Mouse (Mus musculus) forebrain, embryonic 14.5 days (tissue): Measurements from ENCODE around the gene Scn3b. TPM values are rescaled to one million over a fixed set of nuclear protein-coding genes. Genes with fewer than 3 reads are reported as not detected.

ENCODE experiments used
- ATAC-seq: fragments of 200-750 bp; cut with Nextera tagmentation; 2 replicates; pipeline ENCODE4 v1.8.0; 2017; ENCODE audit warnings: mild to moderate bottlenecking, moderate library complexity
- DNase-seq: peaks from one replicate; pipeline ENCODE4 v3.0.0-alpha.2; 2015; ENCODE audit warnings: low spot score
- H3K27ac ChIP-seq: fragments of 300-500 bp; sonication (generic); 2 replicates; pipeline ENCODE4 v1.5.1; 2014; ENCODE audit warnings: low read depth, mild to moderate bottlenecking, control low read depth, low read length, moderate library complexity
- H3K27me3 ChIP-seq: fragments of 300-500 bp; sonication (generic); replicated peaks from 2 replicates; pipeline ENCODE4 v1.6.1; 2014; ENCODE audit warnings: low read length, control low read depth, mixed read lengths; ENCODE audit not compliant: control insufficient read depth, insufficient read depth
- H3K36me3 ChIP-seq: fragments of 300-500 bp; sonication (generic); 2 replicates; pipeline ENCODE4 v1.6.1; 2014; ENCODE audit warnings: low read length, control low read depth; ENCODE audit not compliant: control insufficient read depth, insufficient read depth
- H3K4me1 ChIP-seq: fragments of 300-500 bp; sonication (generic); 2 replicates; pipeline ENCODE4 v1.6.1; 2014; ENCODE audit warnings: antibody characterized with exemption, low read length, control low read depth; ENCODE audit not compliant: control insufficient read depth, insufficient read depth
- H3K4me2 ChIP-seq: fragments of 300-500 bp; sonication (generic); 2 replicates; pipeline ENCODE4 v1.6.1; 2014; ENCODE audit warnings: mild to moderate bottlenecking, control low read depth, low read length
- H3K4me3 ChIP-seq: fragments of 300-500 bp; sonication (generic); 2 replicates; pipeline ENCODE4 v1.5.1; 2014; ENCODE audit warnings: low read depth, low read length, control low read depth
- H3K9ac ChIP-seq: fragments of 300-500 bp; sonication (generic); 2 replicates; pipeline ENCODE4 v1.6.1; 2014; ENCODE audit warnings: mild to moderate bottlenecking, low read length, control low read depth, moderate library complexity
- H3K9me3 ChIP-seq: fragments of 300-500 bp; sonication (generic); replicated peaks from 2 replicates; pipeline ENCODE4 v1.6.1; 2016; ENCODE audit warnings: low read length, control low read depth, mixed read lengths; ENCODE audit not compliant: control insufficient read depth
- WGBS: fragments of 180-500 bp; shearing (Covaris S2); extraction: QIAGEN DNeasy Blood & Tissue Kit; methylation state at CpG from one replicate; pipeline ENCODE4 v1.1.7; 2014; 5-methylcytosine and 5-hydroxymethylcytosine counted together
- polyA plus RNA-seq: library from polyadenylated mRNA; unstranded; fragments of >200 nt; fragmentation: Nextera tagmentation; extraction: Ambion mirVana; gene quantifications from 2 replicates; pipeline ENCODE4 v1.2.1, GENCODE M21; 2014

Scn3b gene
- polyA plus RNA-seq, 1 experiment from 2014 or later = 88.6 TPM

DNA sequence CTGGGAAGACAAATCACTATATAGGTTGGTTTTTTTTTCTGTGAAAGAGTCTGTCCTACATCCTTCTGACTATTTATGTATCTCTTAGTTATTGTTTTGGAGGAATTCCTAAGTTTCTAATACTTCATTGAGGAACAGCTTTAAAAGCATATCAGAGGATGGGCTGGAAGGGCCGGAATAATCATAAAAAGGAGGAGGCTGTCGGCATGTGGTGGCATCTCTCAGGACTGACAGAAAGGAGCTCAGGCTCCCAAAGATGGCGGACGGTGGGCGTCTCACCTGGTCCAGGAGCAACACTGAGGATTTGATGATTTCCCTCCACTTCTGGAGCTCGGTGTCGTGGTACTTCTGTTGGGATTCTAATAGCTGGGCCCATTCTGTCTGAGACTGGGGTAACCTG lies 30.3 kb downstream of the Scn3b start:
- Histone ChIP-seq H3K4me3 (no peak overlapping the region), H3K4me2 (no peak overlapping the region), H3K9ac (no peak overlapping the region), H3K27me3 (no peaks in the 10 kb centered on the region), H3K9me3 (no peaks in the 10 kb centered on the region), H3K4me1 (no peaks in the 10 kb centered on the region), H3K27ac (no peak overlapping the region), H3K36me3 (peaks cover 73% of the 10 kb centered on the region)
- WGBS = 97% methylated on average over 7 of the region's 7 CpGs
- ATAC-seq (no peak), DNase-seq (no peak)

DNA sequence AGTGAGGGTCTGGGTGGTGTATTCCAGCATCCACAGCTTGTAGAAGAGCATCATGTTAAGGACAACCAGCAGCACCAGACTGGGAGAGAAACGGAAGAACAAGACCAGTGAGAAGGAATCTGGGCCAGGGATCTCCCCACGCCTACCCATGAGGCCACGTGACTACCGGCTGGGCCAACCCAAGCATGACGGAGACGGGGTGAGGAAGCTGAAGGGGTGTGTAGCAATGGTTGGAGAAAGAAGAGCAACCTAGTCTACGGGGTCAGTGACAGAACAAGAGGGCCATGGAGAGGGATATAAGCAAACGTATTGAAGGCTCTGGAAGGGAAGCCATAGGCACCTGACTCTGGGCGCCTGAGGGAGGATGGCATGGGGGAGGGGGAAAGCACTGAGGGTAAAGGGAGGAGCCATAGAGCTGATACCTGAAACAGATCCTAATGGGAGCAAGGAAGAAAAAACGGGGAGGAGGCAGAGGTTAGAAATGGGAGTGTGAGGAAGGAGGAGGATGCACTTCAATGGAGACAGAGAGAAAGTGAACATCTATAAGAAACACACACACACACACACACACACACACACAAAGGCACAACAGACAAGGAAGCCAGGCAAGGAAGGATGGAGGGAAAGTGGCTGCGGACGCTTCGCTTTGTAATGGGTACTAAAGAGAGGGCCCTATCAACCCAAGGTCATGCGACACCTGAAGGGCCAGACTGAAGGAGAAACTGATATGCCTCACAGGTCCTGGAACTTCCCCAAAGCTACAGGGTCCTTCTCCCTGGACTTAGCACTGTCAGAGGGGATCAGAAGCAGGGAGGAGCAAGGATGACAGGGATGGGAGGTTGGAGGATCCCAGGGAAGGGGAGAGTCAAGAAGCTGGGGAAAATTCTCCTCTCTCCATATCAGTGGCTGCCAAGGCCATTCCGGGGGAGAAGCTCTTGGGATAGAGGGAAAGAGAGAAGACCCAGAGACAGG lies 31.3 kb downstream of the Scn3b start:
- Histone ChIP-seq H3K4me2 (no peak overlapping the region), H3K27me3 (no peaks in the 10 kb centered on the region), H3K4me3 (no peak overlapping the region), H3K27ac (no peak overlapping the region), H3K36me3 (peaks cover 78% of the 10 kb centered on the region), H3K4me1 (no peaks in the 10 kb centered on the region), H3K9me3 (no peaks in the 10 kb centered on the region), H3K9ac (no peak overlapping the region)
- ATAC-seq (no peak), DNase-seq (no peak)
- WGBS = 90% methylated on average over 15 of the region's 15 CpGs

DNA sequence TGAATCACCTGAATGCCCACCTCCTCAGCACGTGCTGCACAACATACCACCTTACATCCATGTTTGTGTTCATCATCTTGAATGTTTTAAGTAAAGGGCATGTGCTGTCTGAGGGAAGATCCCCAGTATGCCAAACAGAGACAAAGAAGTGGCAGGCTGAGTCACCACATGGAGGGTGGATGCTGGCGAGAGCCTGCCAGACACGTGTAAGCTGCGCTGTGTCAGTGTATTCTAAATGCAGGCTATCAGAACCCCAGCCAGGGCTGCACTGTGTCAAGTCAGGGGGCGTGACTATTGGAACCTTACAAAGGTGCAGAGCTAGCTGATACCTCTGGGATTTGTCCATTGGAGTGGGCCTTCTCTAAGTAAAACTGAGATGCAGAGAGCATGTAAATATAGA lies 32.5 kb downstream of the Scn3b start:
- Histone ChIP-seq H3K4me3 (no peak overlapping the region), H3K9me3 (no peaks in the 10 kb centered on the region), H3K4me2 (no peak overlapping the region), H3K36me3 (peaks cover 82% of the 10 kb centered on the region), H3K27me3 (no peaks in the 10 kb centered on the region), H3K9ac (no peak overlapping the region), H3K4me1 (no peaks in the 10 kb centered on the region), H3K27ac (no peak overlapping the region)
- no peak for DNase-seq
- no peak for ATAC-seq
- 85% methylated on average over 5 of the region's 5 CpGs for WGBS

DNA sequence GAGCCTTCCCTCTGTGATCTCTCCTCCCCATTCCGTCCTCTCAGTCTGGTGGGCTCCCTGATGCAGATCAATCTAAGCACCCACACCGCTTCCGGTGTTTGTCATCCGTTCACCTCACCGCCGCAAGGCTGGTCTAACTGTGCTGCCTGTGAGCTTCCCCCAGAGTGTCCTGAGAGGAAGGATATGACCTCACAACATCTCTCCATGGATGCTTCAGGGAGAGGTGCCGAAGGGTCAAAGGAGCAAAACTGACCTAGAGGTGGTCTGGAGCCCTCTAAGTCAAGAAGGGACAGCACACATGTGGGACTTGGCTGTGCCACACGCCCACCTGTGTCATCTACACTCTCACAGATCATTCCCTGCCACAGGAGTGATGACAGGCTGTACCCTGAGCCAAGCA lies 33.4 kb downstream of the Scn3b start:
- ATAC-seq (no peak), DNase-seq (no peak)
- Histone ChIP-seq H3K27ac (no peak overlapping the region), H3K36me3 (peaks cover 90% of the 10 kb centered on the region), H3K4me2 (no peak overlapping the region), H3K4me1 (no peaks in the 10 kb centered on the region), H3K9ac (no peak overlapping the region), H3K27me3 (no peaks in the 10 kb centered on the region), H3K4me3 (no peak overlapping the region), H3K9me3 (no peaks in the 10 kb centered on the region)
- 92% methylated on average over 8 of the region's 8 CpGs for WGBS

DNA sequence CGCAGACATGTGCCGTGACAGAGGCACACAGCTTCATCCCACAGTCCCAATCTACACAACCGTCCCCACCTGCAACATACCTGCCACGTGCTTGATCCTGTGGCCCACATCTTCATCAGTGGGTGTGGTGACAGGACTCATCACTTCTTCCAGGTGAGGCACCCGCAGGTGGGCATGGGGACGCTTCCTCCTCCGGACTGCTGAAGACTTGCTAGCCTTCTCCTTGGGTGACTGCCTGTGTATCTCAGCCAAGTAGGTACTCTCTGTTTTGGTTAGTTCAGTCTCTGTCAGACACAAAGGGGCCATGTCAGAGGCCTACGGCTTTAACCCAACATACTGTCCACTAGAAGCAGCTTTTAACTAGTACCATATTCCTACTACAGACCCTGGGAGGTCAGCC lies 35.2 kb downstream of the Scn3b start:
- peaks cover 87% of the 10 kb centered on the region for H3K36me3 ChIP-seq

DNA sequence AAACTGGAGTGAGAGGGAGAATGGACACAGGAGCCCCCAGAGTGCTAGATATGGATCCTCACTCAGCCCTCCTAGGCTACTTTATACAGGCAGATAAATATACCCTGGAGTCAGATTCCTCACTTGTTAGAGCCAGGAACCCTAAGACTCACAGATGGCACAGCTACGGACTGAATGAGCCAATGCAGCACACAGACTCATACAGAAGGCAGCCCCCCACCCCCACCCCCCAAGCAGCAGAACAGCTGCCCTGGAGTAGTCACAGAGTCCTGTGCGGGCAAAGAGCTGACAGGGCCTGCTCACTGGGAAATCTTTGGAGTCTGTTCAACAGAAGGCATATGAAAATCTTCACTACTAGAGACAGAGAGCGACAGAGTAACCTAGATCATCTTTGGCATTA lies 38.3 kb downstream of the Scn3b start:
- ATAC-seq = no peak
- no peak overlapping the region for H3K27ac ChIP-seq
- H3K36me3 ChIP-seq = peaks cover 82% of the 10 kb centered on the region
- no peaks in the 10 kb centered on the region for H3K4me1 ChIP-seq
- DNase-seq = peak; percentile 34
- H3K27me3 ChIP-seq = no peaks in the 10 kb centered on the region
- H3K9ac ChIP-seq = no peak overlapping the region
- H3K9me3 ChIP-seq = no peaks in the 10 kb centered on the region
- H3K4me3 ChIP-seq = no peak overlapping the region
- no peak overlapping the region for H3K4me2 ChIP-seq
- WGBS = 69% methylated on average over 3 of the region's 3 CpGs

More for the DNA sequence above, 35.2 kb downstream of the Scn3b start:
- Histone ChIP-seq H3K4me2 (no peak overlapping the region), H3K9me3 (no peaks in the 10 kb centered on the region), H3K9ac (no peak overlapping the region), H3K27me3 (no peaks in the 10 kb centered on the region), H3K4me3 (no peak overlapping the region), H3K27ac (no peak overlapping the region), H3K4me1 (no peaks in the 10 kb centered on the region)
- ATAC-seq (no peak), DNase-seq (no peak)
- WGBS = 97% methylated on average over 8 of the region's 8 CpGs

DNA sequence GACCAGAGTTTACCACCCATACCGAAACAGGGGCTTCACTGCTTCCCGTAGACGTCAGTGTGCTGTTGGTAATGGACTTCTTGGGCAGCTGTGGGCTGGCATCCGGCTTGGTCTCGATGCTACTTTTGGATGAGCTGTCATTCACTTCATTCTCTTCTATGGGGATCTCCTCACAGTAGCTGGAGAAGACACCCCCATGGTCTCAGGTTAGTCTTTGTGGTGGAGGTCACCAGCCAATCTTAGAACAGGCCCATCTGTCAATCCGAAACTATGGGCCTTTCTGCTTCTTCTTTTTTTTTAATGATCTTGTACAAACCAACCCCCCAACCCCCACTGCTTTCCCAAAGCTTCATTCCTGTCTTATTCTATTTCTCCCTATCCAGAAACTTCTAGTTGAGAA lies 40.9 kb downstream of the Scn3b start:
- Histone ChIP-seq H3K36me3 (peaks cover 75% of the 10 kb centered on the region), H3K27me3 (no peaks in the 10 kb centered on the region), H3K4me1 (no peaks in the 10 kb centered on the region), H3K9me3 (no peaks in the 10 kb centered on the region), H3K4me3 (no peak overlapping the region), H3K4me2 (no peak overlapping the region), H3K9ac (no peak overlapping the region), H3K27ac (no peak overlapping the region)
- DNase-seq (no peak), ATAC-seq (no peak)
- 99% methylated on average over 6 of the region's 6 CpGs for WGBS

DNA sequence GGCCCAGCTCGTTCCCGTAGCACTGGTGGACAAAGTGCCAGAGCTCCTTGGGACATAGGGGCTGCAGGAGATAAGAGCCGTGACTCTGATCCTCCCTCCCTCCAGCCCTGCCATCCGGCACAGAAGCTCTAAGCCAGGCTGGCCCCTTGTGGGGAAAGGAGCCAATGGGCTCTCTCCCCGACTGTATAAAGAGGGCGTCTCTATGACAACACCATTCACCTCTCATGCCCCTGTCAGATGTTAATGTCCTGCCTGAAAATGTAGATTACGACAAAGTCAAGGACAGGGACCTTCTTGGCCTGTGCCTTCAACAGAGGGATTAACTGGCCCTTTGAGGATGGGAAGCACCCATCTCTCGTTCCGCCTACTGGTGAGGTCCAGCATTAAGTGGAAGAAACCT lies 42.8 kb downstream of the Scn3b start:
- no peak for ATAC-seq
- 78% methylated on average over 9 of the region's 9 CpGs for WGBS
- Histone ChIP-seq H3K27me3 (no peaks in the 10 kb centered on the region), H3K9ac (no peak overlapping the region), H3K9me3 (no peaks in the 10 kb centered on the region), H3K4me2 (no peak overlapping the region), H3K27ac (no peak overlapping the region), H3K4me1 (no peaks in the 10 kb centered on the region), H3K4me3 (no peak overlapping the region), H3K36me3 (peaks cover 64% of the 10 kb centered on the region)
- no peak for DNase-seq

DNA sequence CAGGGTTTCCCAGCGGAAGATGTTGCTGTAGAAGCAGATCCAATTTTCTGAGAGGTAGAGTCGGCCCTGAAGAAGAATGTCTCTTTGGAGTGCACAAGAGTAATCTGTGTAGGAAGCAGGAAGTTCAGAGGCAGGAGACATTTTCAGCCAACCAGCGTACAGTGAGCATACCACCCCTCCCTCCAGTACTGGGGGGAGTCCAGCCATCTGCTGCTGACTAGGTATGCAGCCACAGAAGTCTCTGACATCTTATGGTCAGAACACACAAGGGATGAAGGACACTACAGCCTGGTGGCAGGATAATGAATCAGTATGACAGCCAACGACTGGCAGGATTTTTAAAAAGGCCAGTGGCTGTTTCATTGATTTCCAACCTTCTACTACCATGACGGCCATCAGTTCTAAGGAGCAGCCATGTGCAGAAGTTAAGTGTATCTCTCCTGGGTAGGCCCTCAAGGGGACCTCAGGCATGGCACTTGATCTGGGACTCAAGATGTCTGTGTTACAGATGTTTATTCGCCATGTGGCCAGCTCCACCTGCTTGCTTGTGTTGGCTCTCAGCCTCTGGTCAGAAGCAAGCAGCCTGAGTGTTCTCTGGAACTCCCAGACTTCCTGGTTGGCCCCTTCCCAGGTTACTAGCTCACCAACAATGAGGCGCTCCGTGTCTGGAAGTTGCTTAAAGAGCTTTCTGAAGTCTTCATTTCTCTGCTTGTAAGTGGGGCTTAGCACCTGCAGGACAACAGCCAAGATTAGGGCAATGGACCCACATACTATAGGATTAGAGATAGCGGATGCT lies 48.0 kb downstream of the Scn3b start:
- no peaks in the 10 kb centered on the region for H3K4me1 ChIP-seq
- no peaks in the 10 kb centered on the region for H3K9me3 ChIP-seq
- no peak overlapping the region for H3K27ac ChIP-seq
- H3K27me3 ChIP-seq = no peaks in the 10 kb centered on the region
- ATAC-seq (no peak), DNase-seq (no peak)
- no peak overlapping the region for H3K9ac ChIP-seq
- 89% methylated on average over 9 of the region's 9 CpGs for WGBS
- peaks cover 42% of the 10 kb centered on the region for H3K36me3 ChIP-seq
- H3K4me3 ChIP-seq = no peak overlapping the region
- no peak overlapping the region for H3K4me2 ChIP-seq
